Mouse (Mus musculus) heart, embryonic 14.5 days (tissue): Measurements from ENCODE around the gene Ift27. TPM values are rescaled to one million over a fixed set of nuclear protein-coding genes. Genes with fewer than 3 reads are reported as not detected.

Source experiments
- ATAC-seq: fragments of 200-750 bp; cut with Nextera tagmentation; 2 replicates; pipeline ENCODE4 v1.8.0; 2017; ENCODE audit warnings: low read depth, moderate TSS enrichment; ENCODE audit not compliant: insufficient number of reproducible peaks, insufficient read depth, low FRiP score
- H3K27ac ChIP-seq, 2 experiments: fragments of 200-500 bp in 1 of 2; fragments of 300-500 bp in 1 of 2; sonication (generic) in 1 of 2; replicated peaks in 1 of 2; 2 replicates each; pipeline ENCODE4 v1.5.1; 2012 to 2014; ENCODE audit warnings: low read depth in 2 of 2, low read length in 2 of 2, control low read depth in 1 of 2, mild to moderate bottlenecking in 1 of 2, mixed read lengths in 1 of 2; ENCODE audit not compliant: control insufficient read depth in 1 of 2, insufficient read depth in 1 of 2
- H3K27me3 ChIP-seq: fragments of 300-500 bp; sonication (generic); 2 replicates; pipeline ENCODE4 v1.6.1; 2014; ENCODE audit warnings: mild to moderate bottlenecking, low read length, control low read depth; ENCODE audit not compliant: control insufficient read depth, insufficient read depth
- H3K36me3 ChIP-seq: fragments of 300-500 bp; sonication (generic); 2 replicates; pipeline ENCODE4 v1.6.1; 2014; ENCODE audit warnings: mild to moderate bottlenecking, control low read depth, low read length, mixed read lengths; ENCODE audit not compliant: control insufficient read depth, insufficient read depth
- H3K4me1 ChIP-seq, 2 experiments: fragments of 200-500 bp in 1 of 2; fragments of 300-500 bp in 1 of 2; sonication (generic) in 1 of 2; 2 replicates each; pipeline ENCODE4 v1.6.1; 2012 to 2014; ENCODE audit warnings: low read length in 2 of 2, control low read depth in 1 of 2, mixed read lengths in 1 of 2; ENCODE audit not compliant: control insufficient read depth in 2 of 2, insufficient read depth in 2 of 2
- H3K4me2 ChIP-seq: fragments of 300-500 bp; sonication (generic); 2 replicates; pipeline ENCODE4 v1.6.1; 2014; ENCODE audit warnings: mild to moderate bottlenecking, low read length
- H3K4me3 ChIP-seq, 2 experiments: fragments of 200-500 bp in 1 of 2; fragments of 300-500 bp in 1 of 2; sonication (generic) in 1 of 2; 2 replicates each; pipeline ENCODE4 v1.5.1; 2012 to 2014; ENCODE audit warnings: low read length in 2 of 2, mild to moderate bottlenecking in 2 of 2, control low read depth in 1 of 2, low read depth in 1 of 2, moderate library complexity in 1 of 2; ENCODE audit not compliant: control insufficient read depth in 1 of 2, insufficient read depth in 1 of 2
- H3K9ac ChIP-seq: fragments of 300-500 bp; sonication (generic); 2 replicates; pipeline ENCODE4 v1.6.1; 2014; ENCODE audit warnings: mild to moderate bottlenecking, low read length
- H3K9me3 ChIP-seq: fragments of 300-500 bp; sonication (generic); 2 replicates; pipeline ENCODE4 v1.6.1; 2016; ENCODE audit warnings: low read length, control low read depth; ENCODE audit not compliant: control insufficient read depth
- WGBS: fragments of 180-500 bp; shearing (Covaris S2); extraction: QIAGEN DNeasy Blood & Tissue Kit; methylation state at CpG from one replicate; pipeline ENCODE4 v1.1.7; 2014; 5-methylcytosine and 5-hydroxymethylcytosine counted together
- polyA plus RNA-seq: library from polyadenylated mRNA; unstranded; fragments of >200 nt; fragmentation: Nextera tagmentation; extraction: Ambion mirVana; gene quantifications from 2 replicates; pipeline ENCODE4 v1.2.1, GENCODE M21; 2014

Ift27 gene
- polyA plus RNA-seq, 1 experiment from 2014 or later, result 48.7 TPM

DNA sequence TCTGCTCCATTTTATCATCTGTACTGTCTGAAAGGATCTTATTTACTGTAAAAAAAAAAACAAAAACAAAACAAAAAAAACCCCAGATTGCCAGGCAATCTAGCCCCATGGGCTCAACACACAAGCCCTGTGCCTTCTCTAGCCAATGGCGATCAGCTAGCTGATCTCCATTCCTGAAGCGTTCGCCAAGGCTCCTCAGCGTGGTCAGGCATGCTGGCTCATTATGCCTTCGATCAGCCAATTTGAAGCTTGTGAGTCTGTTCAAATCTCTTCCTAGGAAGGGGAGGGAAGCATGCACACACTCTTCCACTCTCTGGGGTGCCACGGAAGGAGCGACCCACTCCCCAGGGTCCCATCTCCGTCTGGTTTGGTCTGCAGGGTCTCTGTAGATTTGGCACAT, 16.6 kb downstream of the Ift27 start:
- Histone ChIP-seq H3K27ac (no peak overlapping the region), H3K4me3 (no peak overlapping the region), H3K4me2 (no peak overlapping the region), H3K4me1 (no peaks in the 10 kb centered on the region), H3K9me3 (no peaks in the 10 kb centered on the region), H3K9ac (no peak overlapping the region), H3K36me3 (no peaks in the 10 kb centered on the region), H3K27me3 (peaks cover 4% of the 10 kb centered on the region)
- 75% methylated on average over 8 of the region's 8 CpGs for WGBS
- no peak for ATAC-seq

- no peaks in the 10 kb centered on the region for H3K9me3 ChIP-seq
- H3K36me3 ChIP-seq, result no peaks in the 10 kb centered on the region
- no peaks in the 10 kb centered on the region for H3K4me1 ChIP-seq
- 86% methylated on average over 6 of the region's 6 CpGs for WGBS
- no peak overlapping the region for H3K4me2 ChIP-seq
- no peak overlapping the region for H3K27ac ChIP-seq
- H3K27me3 ChIP-seq, result peaks cover 5% of the 10 kb centered on the region
- no peak for ATAC-seq
- H3K9ac ChIP-seq, result no peak overlapping the region
- no peak overlapping the region for H3K4me3 ChIP-seq
Measured at GRCm38 (mm10) chr15:78155421-78155820, 18.5 kb downstream of the Ift27 start.

- Histone ChIP-seq H3K27me3 (peaks cover 7% of the 10 kb centered on the region), H3K9me3 (no peaks in the 10 kb centered on the region), H3K27ac (no peak overlapping the region), H3K4me2 (no peak overlapping the region), H3K36me3 (no peaks in the 10 kb centered on the region), H3K4me3 (no peak overlapping the region), H3K4me1 (no peaks in the 10 kb centered on the region), H3K9ac (no peak overlapping the region)
- 58% methylated on average over 11 of the region's 11 CpGs for WGBS
- no peak for ATAC-seq
Measured at GRCm38 (mm10) chr15:78153045-78153775, 20.7 kb downstream of the Ift27 start.

GRCm38 (mm10) chr15:78148565-78148964, 25.3 kb downstream of the Ift27 start:
- Histone ChIP-seq H3K4me1 (no peaks in the 10 kb centered on the region), H3K4me3 (no peak overlapping the region), H3K27me3 (0 out of 2 replicates have a peak, but pooled peaks cover 3% of the 10 kb centered on the region), H3K36me3 (no peaks in the 10 kb centered on the region), H3K4me2 (no peak overlapping the region), H3K27ac (no peak overlapping the region), H3K9me3 (no peaks in the 10 kb centered on the region), H3K9ac (no peak overlapping the region)
- no peak for ATAC-seq
- WGBS, result 64% methylated on average over 7 of the region's 7 CpGs

DNA sequence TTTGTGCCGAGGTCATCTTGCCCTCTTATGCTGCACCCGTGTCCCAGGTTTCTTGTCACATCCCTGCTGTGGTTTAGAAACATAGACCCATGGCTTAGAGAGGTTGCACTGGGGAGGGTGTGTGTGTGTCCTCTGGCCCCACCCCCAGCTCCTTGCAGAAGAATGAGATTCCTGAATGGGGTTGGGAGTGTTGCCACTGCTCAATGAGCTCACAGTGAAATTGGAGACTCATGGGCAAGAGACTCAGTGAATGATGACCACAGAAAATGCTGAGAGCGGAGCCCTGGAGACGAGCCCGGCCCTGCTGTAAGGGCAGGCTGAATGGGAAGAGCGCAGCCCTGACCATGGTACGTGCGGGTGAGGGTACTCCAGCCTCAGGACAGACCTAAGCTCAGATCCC, 33.7 kb downstream of the Ift27 start:
- 73% methylated on average over 8 of the region's 8 CpGs for WGBS
- no peak for ATAC-seq
- no peak overlapping the region for H3K4me2 ChIP-seq
- no peak overlapping the region for H3K27ac ChIP-seq
- no peak overlapping the region for H3K9ac ChIP-seq
- H3K36me3 ChIP-seq, result no peaks in the 10 kb centered on the region
- H3K9me3 ChIP-seq, result no peaks in the 10 kb centered on the region
- no peaks in the 10 kb centered on the region for H3K4me1 ChIP-seq
- no peaks in the 10 kb centered on the region; the same call in 1 of the 2 replicates for H3K27me3 ChIP-seq
- no peak overlapping the region for H3K4me3 ChIP-seq

DNA sequence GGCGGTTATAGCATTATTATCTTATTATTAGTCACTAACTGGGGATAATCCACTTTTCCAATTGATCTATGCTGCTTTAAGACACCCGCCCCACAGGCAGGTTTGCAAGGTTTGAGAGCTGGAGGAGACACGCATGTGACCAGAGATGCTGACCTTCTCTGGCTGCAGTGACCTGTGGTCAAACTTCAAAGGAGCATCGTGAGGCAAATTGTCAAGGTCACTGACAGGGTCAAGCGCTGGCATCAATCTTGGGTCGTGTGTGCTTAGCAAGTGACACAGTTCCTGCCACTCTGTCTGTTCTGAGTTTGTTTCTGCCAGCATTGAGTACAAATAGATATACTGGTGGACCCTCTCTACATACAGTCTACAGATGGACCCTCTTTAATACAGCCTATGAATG, 39.3 kb downstream of the Ift27 start:
- Histone ChIP-seq H3K9ac (no peak overlapping the region), H3K4me2 (no peak overlapping the region), H3K9me3 (no peaks in the 10 kb centered on the region), H3K36me3 (no peaks in the 10 kb centered on the region), H3K27me3 (no peaks in the 10 kb centered on the region; the same call in 1 of the 2 replicates), H3K27ac (no peak overlapping the region), H3K4me3 (no peak overlapping the region), H3K4me1 (no peaks in the 10 kb centered on the region)
- WGBS, result 60% methylated on average over 6 of the region's 6 CpGs
- ATAC-seq, result no peak

DNA sequence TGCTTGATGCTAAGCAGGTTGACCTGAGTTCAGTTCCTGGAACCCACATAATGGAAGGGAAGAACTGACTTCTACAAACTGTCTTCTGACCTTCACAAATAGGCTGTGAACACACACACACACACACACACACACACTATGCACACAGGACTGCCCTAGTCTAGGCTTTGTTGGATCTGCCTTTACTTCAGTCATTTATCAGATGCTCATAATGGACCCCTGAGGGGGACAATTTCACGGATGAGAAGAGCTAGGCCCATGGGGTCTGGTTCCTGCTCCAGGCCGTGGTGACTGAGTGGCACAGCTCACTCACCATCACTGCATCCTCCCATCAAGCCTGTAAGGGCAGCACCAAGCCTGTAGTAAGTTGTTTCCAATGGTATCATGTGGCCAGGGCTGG, 40.5 kb downstream of the Ift27 start:
- H3K27ac ChIP-seq, result no peak overlapping the region
- no peaks in the 10 kb centered on the region for H3K9me3 ChIP-seq
- no peaks in the 10 kb centered on the region for H3K4me1 ChIP-seq
- no peak overlapping the region for H3K4me3 ChIP-seq
- WGBS, result 34% methylated on average over 2 of the region's 2 CpGs
- no peak overlapping the region for H3K4me2 ChIP-seq
- ATAC-seq, result no peak
- H3K27me3 ChIP-seq, result no peaks in the 10 kb centered on the region; the same call in 1 of the 2 replicates
- H3K36me3 ChIP-seq, result no peaks in the 10 kb centered on the region
- H3K9ac ChIP-seq, result no peak overlapping the region

DNA sequence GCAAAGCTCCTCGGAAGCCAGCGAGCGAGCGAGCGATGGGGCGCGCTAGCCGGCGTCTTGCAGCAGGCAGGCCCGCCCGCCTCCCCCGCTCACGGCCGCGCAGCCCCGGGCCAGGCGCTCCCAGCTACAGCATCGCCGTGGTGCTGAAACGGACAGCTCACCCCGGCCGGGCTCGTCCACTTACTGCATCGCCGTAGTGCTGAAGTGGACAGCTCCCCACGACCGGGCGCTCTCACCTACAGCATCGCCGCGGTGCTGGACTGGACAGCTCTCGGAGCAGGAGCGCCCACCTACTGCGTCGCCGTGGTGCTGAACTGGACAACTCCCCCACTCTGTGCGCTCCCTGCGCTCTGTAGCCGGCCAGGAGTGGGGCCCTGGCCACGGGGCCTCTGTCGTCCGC, 54.2 kb downstream of the Ift27 start, which contains the start of gene Cacng2:
TSS of gene Cacng2 (minus strand) at position 325 of the 400 bp plus-strand sequence.
- H3K4me3 ChIP-seq, result peak within 1 kb of the TSS in 1 of 2 experiments; percentile 10; a peak in 1 of 4 replicates
- WGBS, result under 1% methylated on average over 35 of the region's 42 CpGs
- no peak within 1 kb of the TSS for H3K9ac ChIP-seq
- no peaks in the 10 kb centered on the region for H3K9me3 ChIP-seq
- H3K27me3 ChIP-seq, result peaks cover 17% of the 10 kb centered on the region
- peaks cover 2% of the 10 kb centered on the region in 2 experiments; a peak in 1 of 4 replicates for H3K4me1 ChIP-seq
- peak; percentile 95 for ATAC-seq
- H3K4me2 ChIP-seq, result peak within 1 kb of the TSS; percentile 56
- no peak within 1 kb of the TSS for H3K27ac ChIP-seq
- H3K36me3 ChIP-seq, result no peaks in the 10 kb centered on the region
